Mouse (Mus musculus) lung, adult 2 months (tissue): ENCODE results near the gene Sat2.

Source experiments
- CTCF ChIP-seq: fragments of 200-500 bp; IDR thresholded peaks from 2 replicates; pipeline ENCODE4 v1.5.1; 2011; ENCODE audit warnings: mild to moderate bottlenecking, low read length, control low read depth; ENCODE audit not compliant: insufficient read depth
- POLR2A ChIP-seq: fragments of 200-500 bp; IDR thresholded peaks from 2 replicates; pipeline ENCODE4 v1.6.1; 2011; ENCODE audit warnings: low read depth, mild to moderate bottlenecking, control low read depth, low read length, borderline replicate concordance; ENCODE audit errors: extremely low read depth

- TF ChIP-seq CTCF = no peak
- no peak for TF ChIP-seq POLR2A
Observed at GRCm38 (mm10) chr11:69604795-69605664, 16.8 kb upstream of the Sat2 start.
